Mouse (Mus musculus) testis, postnatal 14 days (tissue): ENCODE measurements around the gene Prpf38b.

Experiments used
- DNase-seq: peaks from one replicate; pipeline ENCODE4 v3.0.0; 2021; ENCODE audit warnings: low spot score

Gene Prpf38b

DNA sequence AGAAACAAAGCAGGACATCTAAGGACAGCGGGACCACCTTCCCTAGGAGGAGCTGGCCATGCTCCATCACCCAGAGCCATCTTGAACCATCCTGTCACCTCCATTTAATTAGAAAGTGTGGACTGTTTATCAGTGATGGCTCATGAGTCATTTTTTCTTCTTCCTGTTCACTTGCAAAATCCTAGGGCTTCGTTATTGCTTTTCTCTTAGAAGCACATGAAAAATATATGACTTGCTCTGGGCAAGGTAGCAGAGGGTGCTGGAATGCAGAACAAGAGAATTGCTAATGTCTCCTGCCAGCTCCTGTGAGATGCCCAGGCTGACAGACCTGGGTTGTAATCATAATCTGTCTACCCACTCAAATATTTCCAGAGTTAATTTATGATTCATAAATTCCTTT is 50.7 kb downstream of the Prpf38b start:
- no peak for DNase-seq

DNA sequence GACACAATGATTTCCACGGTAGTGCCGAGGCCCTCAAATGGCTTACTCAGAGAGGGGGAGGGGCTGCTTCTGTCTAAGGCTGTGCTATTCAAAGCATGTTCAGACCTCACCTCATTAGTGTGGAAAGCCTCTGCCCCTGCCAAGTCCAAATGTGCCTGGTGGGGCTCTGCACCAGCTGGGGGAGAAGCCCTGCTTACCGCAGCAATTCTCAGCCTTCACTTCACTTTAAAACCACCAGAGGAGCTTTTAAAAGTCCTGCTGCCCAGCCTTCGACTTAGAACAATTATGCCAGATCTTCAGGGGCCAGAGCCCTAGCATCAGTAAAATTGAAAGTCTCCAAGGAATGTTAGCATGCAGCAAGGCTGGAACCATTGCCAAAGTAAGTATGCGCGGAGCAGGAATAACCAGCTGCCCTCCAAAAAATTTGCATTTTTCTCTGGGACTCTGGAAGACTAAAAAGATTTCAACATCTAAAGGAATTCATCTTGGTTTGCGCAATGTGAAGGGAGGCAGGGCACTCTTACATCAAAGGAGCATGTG is 53.2 kb downstream of the Prpf38b start:
- DNase-seq, result no peak

DNA sequence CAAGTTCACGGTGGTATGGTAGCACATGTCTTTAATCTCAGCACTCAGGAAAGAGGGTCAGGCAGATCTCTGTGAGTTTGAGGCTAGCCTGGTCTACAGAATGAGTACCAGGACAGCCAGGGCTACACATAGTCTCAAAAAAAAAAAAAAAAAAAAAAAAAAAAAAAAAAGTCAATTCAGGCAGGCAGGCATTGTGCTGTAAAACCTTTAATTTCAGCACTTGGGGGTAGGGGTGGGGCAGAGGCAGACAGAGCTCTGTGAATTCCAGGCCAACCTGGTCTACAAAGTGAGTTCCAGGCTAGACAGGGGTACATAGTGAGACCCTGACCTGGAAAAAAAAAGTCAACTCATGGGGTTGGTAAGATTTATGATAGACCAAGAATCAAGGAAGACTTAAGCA is 53.8 kb downstream of the Prpf38b start:
- DNase-seq, result no peak

DNA sequence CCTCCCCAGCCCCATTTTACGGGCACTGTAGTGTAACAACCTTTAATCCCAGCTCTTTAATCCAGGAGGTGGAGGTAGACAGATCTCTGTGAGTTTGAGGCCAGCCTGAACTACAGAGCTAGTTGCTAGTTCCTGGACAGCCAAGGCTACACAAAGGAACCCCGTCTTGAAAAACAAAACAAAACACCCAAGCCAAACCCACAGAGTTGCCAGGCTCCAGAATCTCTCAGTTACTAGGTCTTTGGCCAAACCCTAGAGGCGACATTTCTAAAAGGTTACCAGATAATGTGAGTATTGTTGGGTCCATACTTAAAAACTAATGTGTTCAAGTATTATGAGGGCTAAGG is 54.4 kb downstream of the Prpf38b start:
- DNase-seq, result no peak

DNA sequence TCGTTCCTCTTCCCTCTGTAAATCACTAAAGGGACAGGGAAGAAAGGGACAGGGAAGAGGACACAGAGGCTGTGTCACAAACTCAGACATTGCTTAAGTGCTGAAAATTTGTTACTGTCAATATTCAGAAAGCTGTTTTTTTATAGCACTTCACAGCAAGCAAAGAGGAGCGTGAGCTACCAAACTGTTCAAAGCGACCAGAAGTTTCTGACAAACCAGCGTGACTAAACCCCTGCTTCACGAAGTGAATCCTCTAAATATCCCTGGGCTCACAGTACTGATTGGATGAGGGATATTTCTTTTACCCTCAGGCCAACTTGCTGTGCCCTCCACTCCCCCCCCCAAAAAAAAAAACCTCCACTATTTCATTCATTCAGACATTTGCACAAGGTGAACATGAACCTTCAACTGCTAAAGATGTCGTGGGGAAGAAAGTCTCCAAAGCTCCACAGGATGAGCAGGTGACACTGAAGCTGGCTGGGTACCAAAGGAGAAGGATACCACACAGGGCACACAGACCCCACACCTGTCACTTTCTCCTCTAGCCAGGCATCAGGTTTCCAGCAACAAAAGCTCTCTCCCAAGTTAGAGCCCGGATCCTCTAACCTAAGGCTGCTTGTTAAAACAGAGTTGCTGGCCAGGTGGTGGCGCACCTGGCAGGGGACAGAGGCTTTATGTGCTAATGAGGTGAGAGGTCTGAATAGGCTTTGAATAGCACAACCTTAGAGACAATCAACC is 55.0 kb downstream of the Prpf38b start:
- DNase-seq, result no peak

DNA sequence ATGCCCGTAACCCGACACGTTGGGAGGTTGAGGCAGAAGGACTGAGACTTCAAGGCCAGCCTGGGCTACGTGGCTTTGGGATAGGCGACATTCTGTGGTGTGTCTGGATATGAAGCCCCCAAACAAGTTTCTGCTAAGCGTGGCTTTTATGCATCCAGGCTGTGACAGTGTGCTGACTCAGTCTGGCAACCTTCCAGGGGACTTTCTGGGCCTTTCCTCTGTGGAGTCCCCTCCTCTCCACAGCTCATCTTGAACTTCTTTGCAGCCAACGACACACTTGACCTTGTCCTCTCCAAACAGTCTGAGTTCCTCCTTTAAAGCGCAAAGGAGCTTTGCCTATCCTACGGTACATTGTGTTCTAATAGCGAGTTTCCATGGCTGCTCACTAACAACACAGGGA is 55.7 kb downstream of the Prpf38b start:
- peak; percentile 66 for DNase-seq

DNA sequence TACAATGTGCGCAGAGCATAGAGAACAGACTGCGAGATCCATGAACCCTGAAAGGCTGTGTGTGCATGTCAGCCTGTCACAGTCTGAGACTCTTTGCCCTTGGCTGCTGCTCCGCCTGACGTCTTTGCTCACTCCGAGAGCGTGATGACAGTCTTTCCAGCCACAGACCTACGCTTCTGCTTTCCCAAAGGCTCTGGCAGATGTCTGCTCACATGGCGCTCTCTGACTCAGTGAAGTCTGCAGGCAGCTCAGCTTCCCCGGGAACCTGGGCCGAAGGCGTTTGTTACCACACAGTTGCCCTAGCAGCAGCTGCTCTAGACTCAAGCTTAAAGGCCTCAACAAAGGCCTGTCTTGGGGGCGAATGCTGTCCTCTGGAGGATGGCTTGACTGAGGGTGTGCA is 56.2 kb downstream of the Prpf38b start:
- DNase-seq, result no peak

DNA sequence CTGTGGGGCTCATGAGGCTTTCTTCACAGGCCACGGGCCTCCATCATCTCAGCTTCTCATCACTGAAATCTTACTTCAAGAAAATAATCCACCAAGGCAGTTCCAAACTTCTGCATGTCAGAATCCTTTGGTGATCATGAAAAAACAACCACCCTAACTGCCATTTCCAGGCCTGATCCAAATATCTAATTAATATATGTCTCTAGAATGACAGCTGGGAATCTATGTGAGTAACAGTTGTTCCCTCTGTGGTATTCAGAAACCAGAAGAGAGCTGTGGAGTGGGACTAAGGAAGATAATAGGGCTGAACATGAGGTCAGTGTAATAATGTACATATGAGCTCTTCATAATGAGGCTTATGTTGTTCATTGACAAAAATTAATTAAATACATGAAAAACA is 58.3 kb downstream of the Prpf38b start:
- no peak for DNase-seq
